Mouse (Mus musculus): ENCODE data around the gene Gm3252. TPM values are rescaled to one million over a fixed set of nuclear protein-coding genes. Genes with fewer than 3 reads are reported as not detected.
"Not testable (repeated sequence)": the region's sequence is repeated elsewhere in the genome, so short reads cannot be mapped to it uniquely, and the experiment has no call there.

Gm3252 gene
- polyA plus RNA-seq (2015; fragmentation: Nextera tagmentation; extraction: Ambion mirVana), result 0.14 TPM in 1 of 2 replicates, not detected in the other

DNA sequence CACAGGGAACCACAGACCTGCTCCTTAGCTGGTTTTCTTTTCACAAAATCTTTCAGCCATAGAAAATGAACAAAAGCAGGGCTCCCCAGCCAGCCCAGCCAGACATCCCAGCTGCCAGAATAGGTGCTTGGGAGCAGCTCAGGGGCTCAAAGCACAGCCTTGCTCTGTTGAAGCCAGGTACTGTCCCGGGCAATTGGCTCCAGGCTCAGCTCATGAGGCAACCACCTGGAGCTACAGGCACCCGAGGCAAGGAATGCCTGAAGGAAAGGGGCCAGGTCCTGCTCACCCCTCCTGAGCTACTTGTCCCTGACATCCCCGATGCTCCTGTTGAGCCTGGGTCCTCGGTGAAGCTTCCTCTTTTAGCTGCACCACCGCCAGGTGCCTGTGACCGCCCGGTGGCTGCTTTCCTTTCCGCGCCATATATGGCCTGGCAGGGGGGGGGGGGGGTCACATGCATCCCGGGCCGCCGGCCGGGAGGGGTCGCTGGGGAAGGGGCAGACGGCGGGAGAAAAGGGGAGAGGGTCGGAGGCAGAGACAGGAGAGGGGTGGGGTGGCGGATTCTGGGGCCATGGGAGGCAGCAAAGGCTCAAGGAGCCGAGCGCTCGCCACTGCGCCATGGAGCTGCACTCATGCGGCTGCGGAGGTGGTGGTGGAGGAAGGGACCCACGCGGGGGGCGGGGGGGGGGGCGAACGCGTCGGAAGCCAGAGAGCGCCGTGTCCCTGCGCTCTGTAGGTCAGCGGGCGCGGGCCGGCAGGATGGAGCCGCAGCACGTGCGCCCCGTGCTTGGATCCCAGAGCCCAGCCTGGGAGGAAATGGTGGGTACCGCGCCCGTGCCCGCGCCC is at the start of gene Gm3252:
TSS of gene Gm3252 (plus strand) at position 738 of the 843 bp plus-strand sequence.
- not testable (repeated sequence) for H3K27ac ChIP-seq; H3K27me3 ChIP-seq (replicated peaks); H3K36me3 ChIP-seq; ATAC-seq; H3K4me1 ChIP-seq (replicated peaks); H3K9me3 ChIP-seq; H3K9ac ChIP-seq
- peak within 1 kb of the TSS; percentile 17 for H3K4me3 ChIP-seq (replicated peaks)
- 4% methylated on average over 5 of the region's 47 CpGs for WGBS
- H3K4me2 ChIP-seq (replicated peaks), result peak within 1 kb of the TSS; percentile 49

GRCm38 (mm10) chr14:4708938-4709337 is 17.6 kb upstream of the Gm3252 start, which contains the start of gene Gm7876:
Gm7876 (plus strand) TSS chr14:4709238.
- H3K27ac ChIP-seq; H3K27me3 ChIP-seq (replicated peaks); H3K4me2 ChIP-seq (replicated peaks); H3K4me3 ChIP-seq (replicated peaks); H3K36me3 ChIP-seq; H3K4me1 ChIP-seq (replicated peaks); ATAC-seq; H3K9ac ChIP-seq; H3K9me3 ChIP-seq: not testable (repeated sequence)
- 72% methylated on average over 1 of the region's 2 CpGs for WGBS

- not testable (repeated sequence) for H3K4me3 ChIP-seq (replicated peaks); H3K9me3 ChIP-seq; H3K4me1 ChIP-seq (replicated peaks); H3K9ac ChIP-seq; H3K36me3 ChIP-seq; H3K27ac ChIP-seq; ATAC-seq; H3K4me2 ChIP-seq (replicated peaks); H3K27me3 ChIP-seq (replicated peaks)
- 67% methylated on average over 1 of the region's 2 CpGs for WGBS
These were observed 49.5 kb downstream of the Gm3252 start, which contains the start of gene Gm9602 for GRCm38 (mm10) chr14:4776037-4776436. Gm9602 (plus strand) TSS chr14:4776337.

Other genes starting within 250 kb of the Gm3252 start
- not detected in 2 replicates for gene Gm3182, start 245.0 kb upstream of the Gm3252 start, polyA plus RNA-seq (2015; fragmentation: Nextera tagmentation; extraction: Ambion mirVana)
- gene Gm3047, start 171.4 kb upstream of the Gm3252 start, polyA plus RNA-seq (2015; fragmentation: Nextera tagmentation; extraction: Ambion mirVana), result not detected in 2 replicates
- not detected in 2 replicates for gene Gm8159, start 94.4 kb upstream of the Gm3252 start, polyA plus RNA-seq (2015; fragmentation: Nextera tagmentation; extraction: Ambion mirVana)
- gene Gm3239, start 62.6 kb upstream of the Gm3252 start, polyA plus RNA-seq (2015; fragmentation: Nextera tagmentation; extraction: Ambion mirVana), result not detected in 2 replicates
- not detected in 2 replicates for gene Gm7876, start 17.5 kb upstream of the Gm3252 start, polyA plus RNA-seq (2015; fragmentation: Nextera tagmentation; extraction: Ambion mirVana)
- gene Gm9602, start 49.6 kb downstream of the Gm3252 start, polyA plus RNA-seq (2015; fragmentation: Nextera tagmentation; extraction: Ambion mirVana), result not detected in 2 replicates
- gene Gm3269, start 111.3 kb downstream of the Gm3252 start, polyA plus RNA-seq (2015; fragmentation: Nextera tagmentation; extraction: Ambion mirVana), result not detected in 2 replicates
- 0.25 TPM in 1 of 2 replicates, not detected in the other for gene Gm3264, start 128.8 kb downstream of the Gm3252 start, polyA plus RNA-seq (2015; fragmentation: Nextera tagmentation; extraction: Ambion mirVana)
- gene Gm3278, start 165.6 kb downstream of the Gm3252 start, polyA plus RNA-seq (2015; fragmentation: Nextera tagmentation; extraction: Ambion mirVana), result not detected in 2 replicates

Data from intestine, embryonic 15.5 days (tissue).